Mouse (Mus musculus) kidney, adult 2 months (tissue): ENCODE results near the gene Hspa8.

Experiments used
- CTCF ChIP-seq: fragments of 200-500 bp; conservative IDR thresholded peaks from 2 replicates; pipeline ENCODE4 v1.5.1; 2011; ENCODE audit warnings: low read depth, mild to moderate bottlenecking, control low read depth, low read length, moderate library complexity, mixed read lengths; ENCODE audit not compliant: insufficient read depth, insufficient read length
- POLR2A ChIP-seq: fragments of 200-500 bp; IDR thresholded peaks from one replicate; pipeline ENCODE4 v1.6.1; 2011; ENCODE audit warnings: low read depth, low read length, control low read depth

- no peak for TF ChIP-seq POLR2A
- TF ChIP-seq CTCF: no peak
These were observed 38.4 kb upstream of the Hspa8 start for GRCm38 (mm10) chr9:40762354-40762753.
